Comparison of ENCODE assay signal across 22 mouse cellular contexts in the genomic region with DNA sequence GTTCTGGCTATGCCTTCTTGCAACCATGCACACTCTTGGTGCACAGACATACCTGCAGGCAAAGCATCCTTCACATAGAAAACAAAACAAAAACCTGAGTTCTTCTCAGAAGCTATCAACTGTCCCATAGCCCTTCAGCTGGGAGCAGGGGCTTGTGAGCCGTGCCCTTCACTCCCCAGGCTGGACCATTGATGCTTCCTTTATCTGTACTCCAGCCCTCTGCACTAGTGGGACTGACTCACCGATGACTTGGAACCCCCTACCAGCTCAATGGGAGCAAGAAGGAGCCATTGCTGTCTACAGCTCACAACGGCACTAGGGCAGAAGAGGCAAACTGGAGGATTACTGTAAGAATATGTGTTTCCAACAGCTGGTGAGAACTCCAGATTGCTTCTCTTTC.
DNase-seq lines count a peak whose midpoint lies in the region; ATAC-seq and TF ChIP-seq lines count a peak whose summit lies in the region.
"Had no signal": no experiment of that assay in that cellular context is flagged by ENCODE, and none has a peak within 500 bp of the region (broad histone marks: within the 10 kb centered on the region; RNA-seq: fewer than 3 reads in every experiment).

No protein-coding gene starts in this region.

- H3K36me3 ChIP-seq in kidney, adult 2 months (ENCODE audit: control insufficient read depth, insufficient read depth, low read length): no peaks in the 10 kb centered on the region
- H3K36me3 ChIP-seq in CH12.LX (replicated peaks in 1 of 2; ENCODE audit: control insufficient read depth in 1 of 2, insufficient read depth in 1 of 2, low read length in 1 of 2): peaks cover 55 to 91% of the 10 kb centered on the region in 2 experiments
- no peaks in the 10 kb centered on the region for H3K36me3 ChIP-seq in limb, embryonic 10.5 days
- H3K36me3 ChIP-seq in liver, embryonic 15.5 days (replicated peaks): no peaks in the 10 kb centered on the region
- H3K36me3 ChIP-seq in forebrain, embryonic 15.5 days: no peaks in the 10 kb centered on the region
- H3K36me3 ChIP-seq: embryonic facial prominence, embryonic 15.5 days; forebrain, embryonic 10.5 days; hindbrain, embryonic 10.5 days had no signal

- H3K4me1 ChIP-seq in kidney, adult 2 months (ENCODE audit: control insufficient read depth, insufficient read depth, low read length): peaks cover 13% of the 10 kb centered on the region
- H3K4me1 ChIP-seq in CH12.LX (ENCODE audit: control insufficient read depth in 1 of 2, insufficient read depth in 2 of 2): peaks cover 5 to 21% of the 10 kb centered on the region in 2 experiments; a peak in 3 of 4 replicates
- peaks cover 27% of the 10 kb centered on the region for H3K4me1 ChIP-seq in limb, embryonic 10.5 days
- H3K4me1 ChIP-seq in liver, embryonic 15.5 days (replicated peaks): peaks cover 35% of the 10 kb centered on the region
- no peaks in the 10 kb centered on the region for H3K4me1 ChIP-seq in forebrain, embryonic 15.5 days
- H3K4me1 ChIP-seq: forebrain, embryonic 10.5 days had no signal

- no peak for DNase-seq in kidney, adult 2 months
- DNase-seq in kidney, adult 8-10 months: no peak
- DNase-seq in CH12.LX (ENCODE audit: extremely low read depth): no peak
- peak; percentile 18 for DNase-seq in limb, embryonic 10.5 days (ENCODE audit: low spot score)
- DNase-seq in layer of hippocampus, postnatal 10 days (ENCODE audit: low spot score in 2 of 2): no peak
- no peak for DNase-seq in left cerebral cortex, adult 11 months (ENCODE audit: low spot score)
- DNase-seq: adrenal gland, postnatal 10 days; cerebellum, adult 11 months; cerebellum, adult 8-10 months; cerebellum, postnatal 14 days; embryo, embryonic 11 days; gastrocnemius, postnatal 10 days had no signal

- in situ Hi-C loops in CH12.LX (cut with MboI; ENCODE audit: low pct_ligation_motif_present, low pct_unique_long_range_greater_than_20kb, low sequenced_read_pairs): no loop called here

- H3K27ac ChIP-seq in kidney, adult 2 months (ENCODE audit: insufficient read depth, low read depth, low read length): peak overlapping the region; percentile 71; the same call in 1 of the 2 replicates
- peak overlapping the region; percentile 30; the same call in 1 of the 2 replicates for H3K27ac ChIP-seq in CH12.LX (ENCODE audit: insufficient read depth, low read depth)
- no peak overlapping the region for H3K27ac ChIP-seq in limb, embryonic 10.5 days
- peak overlapping the region; percentile 77 for H3K27ac ChIP-seq in liver, embryonic 15.5 days (replicated peaks)
- no peak overlapping the region for H3K27ac ChIP-seq in forebrain, embryonic 15.5 days (replicated peaks)
- H3K27ac ChIP-seq: embryonic facial prominence, embryonic 15.5 days; forebrain, embryonic 10.5 days; hindbrain, embryonic 10.5 days; hindbrain, embryonic 14.5 days had no signal

- peaks cover 56% of the 10 kb centered on the region for H3K9me3 ChIP-seq in CH12.LX (replicated peaks; ENCODE audit: low read length)
- H3K9me3 ChIP-seq in limb, embryonic 10.5 days (replicated peaks): no peaks in the 10 kb centered on the region
- H3K9me3 ChIP-seq in liver, embryonic 15.5 days (replicated peaks): no peaks in the 10 kb centered on the region
- no peaks in the 10 kb centered on the region for H3K9me3 ChIP-seq in forebrain, embryonic 15.5 days
- H3K9me3 ChIP-seq: embryonic facial prominence, embryonic 15.5 days; forebrain, embryonic 10.5 days; hindbrain, embryonic 10.5 days had no signal

- WGBS in kidney, adult 2 months: 91% methylated on average over 3 of the region's 3 CpGs
- WGBS in limb, embryonic 10.5 days: 93% methylated on average over 3 of the region's 3 CpGs
- WGBS in liver, embryonic 15.5 days (ENCODE audit: insufficient replicate concordance): 53% methylated on average over 3 of the region's 3 CpGs
- 97% methylated on average over 3 of the region's 3 CpGs for WGBS in forebrain, embryonic 15.5 days

- TF ChIP-seq CTCF in kidney, adult 2 months (conservative IDR thresholded peaks at IDR 0.05; ENCODE audit: insufficient read depth, insufficient read length, low read depth, low read length): no peak
- TF ChIP-seq CTCF in CH12.LX (conservative IDR thresholded peaks at IDR 0.05 in 1 of 2, IDR thresholded peaks at IDR 0.05 in 1 of 2; ENCODE audit: low read depth in 2 of 2, low read length in 2 of 2): no peak

- no peak overlapping the region for H3K4me2 ChIP-seq in CH12.LX (ENCODE audit: insufficient read depth, low read depth, poor library complexity, severe bottlenecking)
- no peak overlapping the region for H3K4me2 ChIP-seq in liver, embryonic 15.5 days
- H3K4me2 ChIP-seq in forebrain, embryonic 15.5 days (replicated peaks): no peak overlapping the region
- H3K4me2 ChIP-seq: embryonic facial prominence, embryonic 15.5 days; heart, embryonic 11.5 days; hindbrain, embryonic 14.5 days had no signal

- H3K27me3 ChIP-seq in kidney, adult 2 months (replicated peaks; ENCODE audit: control insufficient read depth, insufficient read depth, low read length): no peaks in the 10 kb centered on the region
- H3K27me3 ChIP-seq in CH12.LX (replicated peaks): no peaks in the 10 kb centered on the region
- H3K27me3 ChIP-seq in limb, embryonic 10.5 days (ENCODE audit: low read depth, poor library complexity, severe bottlenecking): no peaks in the 10 kb centered on the region
- no peaks in the 10 kb centered on the region for H3K27me3 ChIP-seq in liver, embryonic 15.5 days
- no peaks in the 10 kb centered on the region for H3K27me3 ChIP-seq in forebrain, embryonic 15.5 days
- H3K27me3 ChIP-seq: embryonic facial prominence, embryonic 15.5 days had no signal

- no peak overlapping the region for H3K9ac ChIP-seq in CH12.LX (ENCODE audit: insufficient read depth, low read depth)
- H3K9ac ChIP-seq in liver, embryonic 15.5 days: no peak overlapping the region
- H3K9ac ChIP-seq in forebrain, embryonic 15.5 days (replicated peaks): no peak overlapping the region
- H3K9ac ChIP-seq: embryonic facial prominence, embryonic 15.5 days; hindbrain, embryonic 14.5 days had no signal

- H3K4me3 ChIP-seq in kidney, adult 2 months (ENCODE audit: insufficient read depth, low read depth, low read length): no peak overlapping the region
- no peak overlapping the region for H3K4me3 ChIP-seq in CH12.LX (replicated peaks in 1 of 3; ENCODE audit: low read depth in 2 of 3, low read length in 2 of 3, poor library complexity in 1 of 3)
- no peak overlapping the region for H3K4me3 ChIP-seq in limb, embryonic 10.5 days
- no peak overlapping the region for H3K4me3 ChIP-seq in liver, embryonic 15.5 days (replicated peaks)
- H3K4me3 ChIP-seq in forebrain, embryonic 15.5 days: no peak overlapping the region
- H3K4me3 ChIP-seq: embryonic facial prominence, embryonic 15.5 days; erythroblast, embryonic 14.5 days; forebrain, embryonic 10.5 days; heart, adult 2 months; hindbrain, embryonic 10.5 days had no signal

- no peak for TF ChIP-seq POLR2A in kidney, adult 2 months (IDR thresholded peaks at IDR 0.05; ENCODE audit: low read depth, low read length)
- TF ChIP-seq POLR2A in CH12.LX (IDR thresholded peaks at IDR 0.05; ENCODE audit: low read depth, low read length): no peak

- dilution Hi-C loops in CH12.LX (cut with MboI; ENCODE audit: extremely low pct_ligation_motif_present, extremely low pct_unique_long_range_greater_than_20kb, low sequenced_read_pairs): no loop called here

- no peak for TF ChIP-seq RAD21 in CH12.LX (IDR thresholded peaks at IDR 0.05; ENCODE audit: low read depth, low read length)

- ATAC-seq in liver, embryonic 15.5 days (ENCODE audit: insufficient read depth): no peak
- no peak for ATAC-seq in forebrain, embryonic 15.5 days (replicated peaks)
- ATAC-seq: forebrain, embryonic 14.5 days had no signal

- no peak for TF ChIP-seq EP300 in CH12.LX (IDR thresholded peaks at IDR 0.05; ENCODE audit: low read length)

- no peaks in the 10 kb centered on the region for H3K79me2 ChIP-seq in CH12.LX (replicated peaks; ENCODE audit: control insufficient read depth, extremely low read depth, insufficient read depth, poor library complexity, severe bottlenecking)

TF ChIP-seq in CH12.LX, 34 proteins besides CTCF, POLR2A, EP300 and RAD21:
- TF ChIP-seq CHD2 (IDR thresholded peaks at IDR 0.05; ENCODE audit: low read length) (no peak), ZC3H11A (IDR thresholded peaks at IDR 0.05; ENCODE audit: low read depth, low read length) (no peak)
TF ChIP-seq in CH12.LX: peak in this region for 0.

Comparison
In these comparisons a context has a peak if more than half of its experiments do, and no peak if none do; other contexts are left out.
1. H3K27ac ChIP-seq: peak in kidney, adult 2 months (single experiment), CH12.LX (single experiment) and liver, embryonic 15.5 days (single experiment); none in limb, embryonic 10.5 days (single experiment) and forebrain, embryonic 15.5 days (single experiment).